Mouse (Mus musculus): ENCODE data around the gene Acsm1. TPM values are rescaled to one million over a fixed set of nuclear protein-coding genes. Genes with fewer than 3 reads are reported as not detected.
"Not testable (repeated sequence)": the region's sequence is repeated elsewhere in the genome, so short reads cannot be mapped to it uniquely, and the experiment has no call there.

Acsm1 gene
- not detected in 2 replicates for polyA plus RNA-seq (2014; fragmentation: Nextera tagmentation; extraction: Ambion mirVana)

DNA sequence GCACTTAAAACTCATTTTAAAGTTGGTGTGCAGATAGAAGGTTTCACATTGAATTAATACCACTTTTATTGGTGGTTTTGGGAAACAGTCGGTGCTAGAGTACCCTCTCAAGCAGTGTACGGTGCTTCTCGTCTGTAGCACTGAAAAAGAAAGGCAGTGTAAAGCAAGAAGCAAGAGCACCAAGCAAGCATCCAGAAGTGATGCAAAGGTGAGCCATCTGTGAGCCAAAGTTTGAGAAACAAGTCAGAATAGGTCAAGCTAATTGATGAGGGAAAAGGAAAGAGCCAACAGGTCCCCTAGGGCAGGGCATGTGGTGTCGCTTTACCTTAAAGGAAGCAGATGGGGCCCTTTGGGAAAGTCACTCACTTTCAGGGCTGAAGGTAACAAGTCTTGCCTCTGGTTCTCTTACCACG is at the start of gene Acsm1:
Acsm1 (plus strand) TSS at position 363 of the 413 bp plus-strand sequence.
- Histone ChIP-seq H3K9ac (ENCODE audit: low read length) (no peak within 1 kb of the TSS), H3K4me1 (ENCODE audit: control insufficient read depth in 2 of 2, insufficient read depth in 2 of 2, low read length in 2 of 2) (no peaks in the 10 kb centered on the region), H3K4me2 (ENCODE audit: low read length) (no peak within 1 kb of the TSS), H3K27me3 (ENCODE audit: control insufficient read depth, insufficient read depth, low read length) (no peaks in the 10 kb centered on the region), H3K36me3 (ENCODE audit: control insufficient read depth, insufficient read depth, low read length) (no peaks in the 10 kb centered on the region), H3K27ac (replicated peaks in 1 of 2; ENCODE audit: control insufficient read depth in 1 of 2, insufficient read depth in 1 of 2, low read depth in 2 of 2, low read length in 2 of 2) (no peak within 1 kb of the TSS), H3K9me3 (ENCODE audit: control insufficient read depth, low read length) (no peaks in the 10 kb centered on the region), H3K4me3 (ENCODE audit: control insufficient read depth in 1 of 2, insufficient read depth in 1 of 2, low read depth in 1 of 2, low read length in 2 of 2) (no peak within 1 kb of the TSS)
- 69% methylated on average over 5 of the region's 5 CpGs for WGBS
- no peak for ATAC-seq (ENCODE audit: insufficient number of reproducible peaks, insufficient read depth, low FRiP score, low read depth)

DNA sequence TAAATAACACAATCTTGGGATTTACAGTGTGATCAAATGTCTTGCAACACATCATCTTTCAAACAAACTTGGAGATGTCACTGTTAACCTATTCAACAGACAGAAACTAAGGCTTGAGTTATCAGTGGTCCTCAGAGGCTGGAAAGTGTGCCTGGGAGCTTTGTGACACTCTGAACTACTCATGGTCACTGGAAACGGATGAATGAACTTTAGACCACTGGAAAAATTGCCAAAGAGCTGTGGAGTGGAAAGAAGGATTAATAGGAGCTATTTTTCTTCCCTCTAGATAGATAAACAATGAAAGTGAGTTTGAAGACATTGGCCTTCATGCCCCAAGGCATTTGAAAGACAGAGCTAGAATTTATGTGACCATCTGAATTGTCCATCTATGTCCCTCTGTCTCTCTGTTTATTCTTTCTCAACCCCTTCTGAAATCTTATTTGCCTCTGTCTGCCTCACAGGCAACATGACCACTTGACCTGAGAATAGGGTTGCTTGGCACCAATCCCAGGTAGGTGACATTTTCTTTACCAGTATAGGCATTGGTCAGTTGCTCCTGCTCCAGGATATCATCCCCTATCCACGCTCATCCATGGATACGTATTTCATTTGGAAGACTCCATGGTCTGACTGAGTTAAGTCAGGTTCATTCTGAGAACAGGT is 46.9 kb upstream of the Acsm1 start:
- no peaks in the 10 kb centered on the region for H3K27me3 ChIP-seq (ENCODE audit: control insufficient read depth, insufficient read depth, low read length)
- H3K4me1 ChIP-seq (ENCODE audit: control insufficient read depth in 2 of 2, insufficient read depth in 2 of 2, low read length in 2 of 2), result no peaks in the 10 kb centered on the region
- no peak for ATAC-seq (ENCODE audit: insufficient number of reproducible peaks, insufficient read depth, low FRiP score, low read depth)
- H3K27ac ChIP-seq (replicated peaks in 1 of 2; ENCODE audit: control insufficient read depth in 1 of 2, insufficient read depth in 1 of 2, low read depth in 2 of 2, low read length in 2 of 2), result no peak overlapping the region
- WGBS, result 73% methylated on average over 3 of the region's 3 CpGs
- H3K9ac ChIP-seq (ENCODE audit: low read length), result no peak overlapping the region
- no peaks in the 10 kb centered on the region for H3K9me3 ChIP-seq (ENCODE audit: control insufficient read depth, low read length)
- no peak overlapping the region for H3K4me2 ChIP-seq (ENCODE audit: low read length)
- no peak overlapping the region for H3K4me3 ChIP-seq (ENCODE audit: control insufficient read depth in 1 of 2, insufficient read depth in 1 of 2, low read depth in 1 of 2, low read length in 2 of 2)
- H3K36me3 ChIP-seq (ENCODE audit: control insufficient read depth, insufficient read depth, low read length), result no peaks in the 10 kb centered on the region

DNA sequence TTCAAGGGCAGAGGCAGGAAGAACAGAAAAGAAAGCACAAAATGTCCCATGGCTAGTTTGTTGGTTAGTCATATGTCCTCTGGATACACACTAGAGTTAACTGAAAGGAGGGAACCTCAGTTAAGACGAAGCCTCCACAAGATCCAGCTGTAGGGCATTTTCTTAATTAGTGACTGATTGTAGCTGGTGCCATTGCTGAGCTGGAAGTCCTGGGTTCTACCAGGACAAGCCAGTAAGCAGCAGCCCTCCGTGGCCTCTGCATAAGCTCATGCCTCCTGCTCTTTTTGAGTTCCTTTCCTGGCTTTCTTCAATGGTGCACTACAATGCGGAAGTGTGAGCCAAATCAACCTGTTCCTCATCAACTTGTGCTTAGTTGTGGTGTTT is 46.4 kb upstream of the Acsm1 start:
- no peaks in the 10 kb centered on the region for H3K9me3 ChIP-seq (ENCODE audit: control insufficient read depth, low read length)
- no peak for ATAC-seq (ENCODE audit: insufficient number of reproducible peaks, insufficient read depth, low FRiP score, low read depth)
- WGBS, result 82% methylated on average over 3 of the region's 3 CpGs
- no peaks in the 10 kb centered on the region for H3K4me1 ChIP-seq (ENCODE audit: control insufficient read depth in 2 of 2, insufficient read depth in 2 of 2, low read length in 2 of 2)
- H3K4me2 ChIP-seq (ENCODE audit: low read length), result no peak overlapping the region
- no peak overlapping the region for H3K27ac ChIP-seq (replicated peaks in 1 of 2; ENCODE audit: control insufficient read depth in 1 of 2, insufficient read depth in 1 of 2, low read depth in 2 of 2, low read length in 2 of 2)
- no peak overlapping the region for H3K9ac ChIP-seq (ENCODE audit: low read length)
- H3K4me3 ChIP-seq (ENCODE audit: control insufficient read depth in 1 of 2, insufficient read depth in 1 of 2, low read depth in 1 of 2, low read length in 2 of 2), result no peak overlapping the region
- no peaks in the 10 kb centered on the region for H3K36me3 ChIP-seq (ENCODE audit: control insufficient read depth, insufficient read depth, low read length)
- no peaks in the 10 kb centered on the region for H3K27me3 ChIP-seq (ENCODE audit: control insufficient read depth, insufficient read depth, low read length)

DNA sequence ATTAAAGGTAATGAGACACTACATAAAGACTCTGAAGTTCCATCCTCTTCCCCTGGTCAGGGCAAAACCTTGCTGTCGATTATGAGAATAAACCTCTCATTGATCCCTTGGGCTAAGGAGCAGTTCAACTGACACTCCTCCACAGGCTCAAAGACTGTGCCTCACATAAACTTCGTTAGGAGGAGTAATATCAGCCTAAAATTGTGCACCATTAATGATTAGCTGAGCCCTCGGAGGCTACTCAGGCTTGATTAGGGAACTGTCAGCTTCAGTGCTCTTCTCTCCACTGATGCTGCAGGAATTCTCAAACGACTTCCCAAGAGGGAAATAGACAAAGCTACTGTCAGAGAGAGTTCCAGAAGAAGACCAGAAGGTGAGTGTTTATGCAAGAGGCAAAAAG is 45.4 kb upstream of the Acsm1 start:
- no peaks in the 10 kb centered on the region for H3K36me3 ChIP-seq (ENCODE audit: control insufficient read depth, insufficient read depth, low read length)
- H3K4me1 ChIP-seq (ENCODE audit: control insufficient read depth in 2 of 2, insufficient read depth in 2 of 2, low read length in 2 of 2), result no peaks in the 10 kb centered on the region
- H3K9me3 ChIP-seq (ENCODE audit: control insufficient read depth, low read length), result no peaks in the 10 kb centered on the region
- H3K4me3 ChIP-seq (ENCODE audit: control insufficient read depth in 1 of 2, insufficient read depth in 1 of 2, low read depth in 1 of 2, low read length in 2 of 2), result no peak overlapping the region
- no peak overlapping the region for H3K27ac ChIP-seq (replicated peaks in 1 of 2; ENCODE audit: control insufficient read depth in 1 of 2, insufficient read depth in 1 of 2, low read depth in 2 of 2, low read length in 2 of 2)
- no peak for ATAC-seq (ENCODE audit: insufficient number of reproducible peaks, insufficient read depth, low FRiP score, low read depth)
- H3K9ac ChIP-seq (ENCODE audit: low read length), result no peak overlapping the region
- WGBS, result 48% methylated on average over 4 of the region's 4 CpGs
- no peak overlapping the region for H3K4me2 ChIP-seq (ENCODE audit: low read length)
- H3K27me3 ChIP-seq (ENCODE audit: control insufficient read depth, insufficient read depth, low read length), result no peaks in the 10 kb centered on the region

DNA sequence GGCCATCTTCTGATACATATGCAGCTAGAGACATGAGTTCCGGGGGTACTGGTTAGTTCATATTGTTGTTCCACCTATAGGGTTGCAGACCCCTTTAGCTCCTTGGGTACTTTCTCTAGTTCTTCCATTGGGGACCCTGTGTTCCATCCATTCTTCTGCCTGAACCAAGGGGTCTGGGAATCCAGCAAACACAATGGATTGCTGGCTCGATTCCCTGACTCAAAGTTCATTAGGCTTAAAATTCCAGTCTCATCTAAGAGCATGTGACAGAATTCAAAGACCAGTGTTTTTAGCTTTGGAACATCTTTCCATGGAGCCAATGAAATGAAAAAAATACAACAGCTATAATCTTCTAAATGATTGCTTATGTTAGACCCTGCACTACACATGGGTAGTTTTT is 44.4 kb upstream of the Acsm1 start:
- not testable (repeated sequence) for H3K27me3 ChIP-seq (ENCODE audit: control insufficient read depth, insufficient read depth, low read length); H3K4me1 ChIP-seq (ENCODE audit: control insufficient read depth in 2 of 2, insufficient read depth in 2 of 2, low read length in 2 of 2); H3K4me3 ChIP-seq (ENCODE audit: control insufficient read depth in 1 of 2, insufficient read depth in 1 of 2, low read depth in 1 of 2, low read length in 2 of 2); H3K4me2 ChIP-seq (ENCODE audit: low read length); ATAC-seq (ENCODE audit: insufficient number of reproducible peaks, insufficient read depth, low FRiP score, low read depth); H3K27ac ChIP-seq (replicated peaks in 1 of 2; ENCODE audit: control insufficient read depth in 1 of 2, insufficient read depth in 1 of 2, low read depth in 2 of 2, low read length in 2 of 2); H3K9me3 ChIP-seq (ENCODE audit: control insufficient read depth, low read length); H3K36me3 ChIP-seq (ENCODE audit: control insufficient read depth, insufficient read depth, low read length); H3K9ac ChIP-seq (ENCODE audit: low read length)
- WGBS, result 88% methylated on average over 2 of the region's 2 CpGs

DNA sequence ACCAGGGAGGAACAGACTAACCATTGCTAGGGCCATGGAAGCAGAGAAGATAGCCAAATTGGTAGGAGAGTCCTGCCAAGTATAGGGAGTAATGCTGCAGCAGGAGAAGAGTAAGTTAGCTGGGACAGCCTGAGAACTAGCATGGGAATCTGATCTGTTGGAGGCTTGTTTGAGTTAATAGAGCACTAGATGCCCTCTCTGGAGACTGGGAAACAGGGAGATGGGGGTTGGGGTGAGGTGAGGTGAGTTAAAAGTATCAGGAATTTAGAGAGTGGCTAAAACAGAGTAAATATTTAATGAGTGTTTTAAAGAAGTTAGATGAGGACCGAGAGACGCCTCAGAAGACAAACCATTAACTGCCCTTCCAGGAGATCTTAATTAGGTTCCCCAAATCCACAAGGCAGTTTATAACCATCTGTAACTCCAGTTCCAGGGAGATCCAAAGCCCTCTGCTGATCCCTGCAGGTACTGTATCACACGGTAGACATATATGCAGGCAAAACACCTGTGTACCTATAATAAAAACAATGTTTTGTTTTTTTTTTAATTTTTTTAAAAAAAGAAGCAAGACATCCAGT is 12.2 kb upstream of the Acsm1 start:
- H3K4me1 ChIP-seq (ENCODE audit: control insufficient read depth in 2 of 2, insufficient read depth in 2 of 2, low read length in 2 of 2), result no peaks in the 10 kb centered on the region
- H3K36me3 ChIP-seq (ENCODE audit: control insufficient read depth, insufficient read depth, low read length), result no peaks in the 10 kb centered on the region
- no peak overlapping the region for H3K9ac ChIP-seq (ENCODE audit: low read length)
- H3K4me3 ChIP-seq (ENCODE audit: control insufficient read depth in 1 of 2, insufficient read depth in 1 of 2, low read depth in 1 of 2, low read length in 2 of 2), result no peak overlapping the region
- no peak overlapping the region for H3K4me2 ChIP-seq (ENCODE audit: low read length)
- no peaks in the 10 kb centered on the region for H3K9me3 ChIP-seq (ENCODE audit: control insufficient read depth, low read length)
- no peak overlapping the region for H3K27ac ChIP-seq (replicated peaks in 1 of 2; ENCODE audit: control insufficient read depth in 1 of 2, insufficient read depth in 1 of 2, low read depth in 2 of 2, low read length in 2 of 2)
- no peak for ATAC-seq (ENCODE audit: insufficient number of reproducible peaks, insufficient read depth, low FRiP score, low read depth)
- WGBS, result 85% methylated on average over 3 of the region's 3 CpGs
- no peaks in the 10 kb centered on the region for H3K27me3 ChIP-seq (ENCODE audit: control insufficient read depth, insufficient read depth, low read length)

DNA sequence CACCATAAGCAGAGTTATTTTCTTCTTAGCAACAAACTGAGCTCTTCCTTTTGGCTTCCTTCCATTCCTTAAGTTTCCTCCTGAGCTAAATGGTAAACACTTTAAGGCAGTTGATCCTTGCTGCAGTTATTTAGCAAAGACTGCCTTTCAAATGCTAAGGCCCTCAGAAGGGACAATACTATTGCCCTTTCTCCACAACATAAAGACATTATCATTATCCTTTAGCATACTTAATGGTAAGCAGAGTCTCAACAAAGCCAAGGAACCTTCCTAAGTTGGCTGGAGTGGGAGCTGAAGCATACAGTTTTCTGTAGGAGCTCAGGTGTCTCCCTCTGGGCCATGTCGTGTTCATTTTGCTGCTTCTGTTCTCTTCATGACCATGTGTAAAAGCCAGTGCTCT is 11.5 kb upstream of the Acsm1 start:
- 32% methylated on average over 1 of the region's 1 CpGs for WGBS
- ATAC-seq (ENCODE audit: insufficient number of reproducible peaks, insufficient read depth, low FRiP score, low read depth), result no peak
- no peak overlapping the region for H3K9ac ChIP-seq (ENCODE audit: low read length)

DNA sequence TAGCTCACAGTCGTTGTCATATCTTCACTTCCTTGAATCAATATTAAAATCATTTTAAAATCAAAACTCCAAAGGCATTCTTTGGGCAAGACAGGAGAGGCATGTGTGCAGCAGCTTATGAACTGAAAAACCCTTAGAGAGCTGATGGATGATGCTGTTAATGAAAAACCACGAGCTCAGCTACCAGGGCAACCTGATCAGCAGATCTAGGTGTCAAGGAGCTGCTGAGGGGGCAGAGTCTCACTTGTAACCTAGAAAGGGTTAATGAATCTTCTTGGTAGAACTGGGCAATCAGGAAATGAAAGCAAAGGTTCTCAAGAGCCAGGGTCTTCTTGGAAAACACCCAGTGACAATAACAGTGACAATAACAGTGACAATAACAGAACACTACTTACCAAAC is 10.3 kb upstream of the Acsm1 start:
- 50% methylated on average over 2 of the region's 2 CpGs for WGBS
- H3K4me1 ChIP-seq (ENCODE audit: control insufficient read depth in 2 of 2, insufficient read depth in 2 of 2, low read length in 2 of 2), result no peaks in the 10 kb centered on the region

More for the DNA sequence above, 11.5 kb upstream of the Acsm1 start:
- Histone ChIP-seq H3K4me3 (ENCODE audit: control insufficient read depth in 1 of 2, insufficient read depth in 1 of 2, low read depth in 1 of 2, low read length in 2 of 2) (no peak overlapping the region), H3K27ac (replicated peaks in 1 of 2; ENCODE audit: control insufficient read depth in 1 of 2, insufficient read depth in 1 of 2, low read depth in 2 of 2, low read length in 2 of 2) (no peak overlapping the region), H3K9me3 (ENCODE audit: control insufficient read depth, low read length) (no peaks in the 10 kb centered on the region), H3K36me3 (ENCODE audit: control insufficient read depth, insufficient read depth, low read length) (no peaks in the 10 kb centered on the region), H3K27me3 (ENCODE audit: control insufficient read depth, insufficient read depth, low read length) (no peaks in the 10 kb centered on the region), H3K4me2 (ENCODE audit: low read length) (no peak overlapping the region), H3K4me1 (ENCODE audit: control insufficient read depth in 2 of 2, insufficient read depth in 2 of 2, low read length in 2 of 2) (no peaks in the 10 kb centered on the region)

More for the DNA sequence above, 10.3 kb upstream of the Acsm1 start:
- no peaks in the 10 kb centered on the region for H3K9me3 ChIP-seq (ENCODE audit: control insufficient read depth, low read length)
- no peak overlapping the region for H3K4me2 ChIP-seq (ENCODE audit: low read length)
- H3K27ac ChIP-seq (replicated peaks in 1 of 2; ENCODE audit: control insufficient read depth in 1 of 2, insufficient read depth in 1 of 2, low read depth in 2 of 2, low read length in 2 of 2), result no peak overlapping the region
- H3K9ac ChIP-seq (ENCODE audit: low read length), result no peak overlapping the region
- ATAC-seq (ENCODE audit: insufficient number of reproducible peaks, insufficient read depth, low FRiP score, low read depth), result no peak
- no peaks in the 10 kb centered on the region for H3K27me3 ChIP-seq (ENCODE audit: control insufficient read depth, insufficient read depth, low read length)
- no peak overlapping the region for H3K4me3 ChIP-seq (ENCODE audit: control insufficient read depth in 1 of 2, insufficient read depth in 1 of 2, low read depth in 1 of 2, low read length in 2 of 2)
- H3K36me3 ChIP-seq (ENCODE audit: control insufficient read depth, insufficient read depth, low read length), result no peaks in the 10 kb centered on the region
